ENCODE assay signal across 8 mouse cellular contexts in the genomic region with DNA sequence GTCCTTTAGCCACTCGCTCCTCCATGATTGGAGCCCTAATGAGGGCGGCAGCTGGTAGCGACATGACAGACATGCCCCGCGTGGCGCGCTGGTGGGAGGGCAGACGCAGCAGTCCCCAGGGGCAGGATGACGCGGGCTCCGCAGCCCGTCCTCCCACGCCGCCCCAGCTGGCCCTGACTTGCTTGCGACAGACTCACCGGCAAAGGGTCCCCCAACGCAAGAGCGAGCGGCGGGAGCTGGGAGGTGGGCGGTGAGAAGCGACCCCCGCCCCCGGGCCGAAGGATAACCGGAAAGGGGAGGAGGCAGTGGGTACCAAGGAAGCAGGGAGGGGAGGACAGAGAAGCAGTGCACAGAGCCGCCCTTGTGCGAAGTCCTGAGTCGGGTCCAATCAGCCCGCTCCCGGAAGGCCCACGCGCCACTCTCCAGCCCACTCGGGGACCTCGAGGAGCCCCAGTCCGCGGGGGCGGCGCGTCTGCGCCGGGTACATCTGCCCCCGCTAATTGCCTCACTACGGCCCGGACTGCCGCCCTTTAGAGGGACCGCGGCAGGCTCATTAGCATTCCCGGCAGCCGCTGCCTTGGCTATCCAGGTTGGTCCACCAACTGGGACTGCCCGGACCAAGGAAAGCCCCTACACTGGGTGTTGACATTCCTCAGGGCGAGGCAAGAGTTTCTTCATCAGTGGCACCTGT. TPM values are rescaled to one million over a fixed set of nuclear protein-coding genes. Genes with fewer than 3 reads are reported as not detected.
DNase-seq lines count a peak whose midpoint lies in the region; ATAC-seq and TF ChIP-seq lines count a peak whose summit lies in the region.

No protein-coding gene starts in this region.

- TF ChIP-seq CTCF in olfactory bulb, adult 2 months (IDR thresholded peaks at IDR 0.05; ENCODE audit: insufficient read depth, low read depth, low read length) = no peak

- H3K36me3 ChIP-seq in embryonic facial prominence, embryonic 15.5 days = no peaks in the 10 kb centered on the region
- H3K36me3 ChIP-seq in heart, embryonic 15.5 days = no peaks in the 10 kb centered on the region
- no peaks in the 10 kb centered on the region for H3K36me3 ChIP-seq in liver, embryonic 13.5 days

- under 1% methylated on average over 52 of the region's 52 CpGs for WGBS in embryonic facial prominence, embryonic 15.5 days
- under 1% methylated on average over 52 of the region's 52 CpGs for WGBS in heart, embryonic 15.5 days
- 2% methylated on average over 51 of the region's 52 CpGs for WGBS in liver, embryonic 13.5 days (ENCODE audit: insufficient replicate concordance)
- 1% methylated on average over 52 of the region's 52 CpGs for WGBS in olfactory bulb, adult 2 months

- H3K9me3 ChIP-seq in embryonic facial prominence, embryonic 15.5 days (replicated peaks) = no peaks in the 10 kb centered on the region
- no peaks in the 10 kb centered on the region for H3K9me3 ChIP-seq in heart, embryonic 15.5 days (replicated peaks)
- H3K9me3 ChIP-seq in liver, embryonic 13.5 days (replicated peaks) = 0 out of 2 replicates have a peak, but pooled peaks cover 2% of the 10 kb centered on the region

- peak; percentile 12 for DNase-seq in ES-CJ7 (ENCODE audit: low read depth, low spot score)
- peak; percentile 61 to 70 for DNase-seq in adrenal gland, postnatal 36 days
- DNase-seq in kidney, postnatal 25 days = peak; percentile 40 to 59
- no peak for DNase-seq in liver, embryonic 13.5 days
- no peak for DNase-seq in c-Kit-positive CD71-positive TER-119-positive erythroid progenitor cells, embryonic 14.5 days (ENCODE audit: low spot score)

- peaks cover 20% of the 10 kb centered on the region for H3K4me1 ChIP-seq in embryonic facial prominence, embryonic 15.5 days
- peaks cover 19% of the 10 kb centered on the region for H3K4me1 ChIP-seq in heart, embryonic 15.5 days (replicated peaks)
- H3K4me1 ChIP-seq in liver, embryonic 13.5 days (replicated peaks) = no peaks in the 10 kb centered on the region
- peaks cover 15% of the 10 kb centered on the region for H3K4me1 ChIP-seq in olfactory bulb, adult 2 months (ENCODE audit: control insufficient read depth, insufficient read depth, low read length)

- H3K9ac ChIP-seq in embryonic facial prominence, embryonic 15.5 days = no peak overlapping the region
- peak overlapping the region; percentile 50 for H3K9ac ChIP-seq in heart, embryonic 15.5 days
- H3K9ac ChIP-seq in liver, embryonic 13.5 days = no peak overlapping the region

- peak; percentile 69; the same call in 1 of the 2 replicates for ATAC-seq in embryonic facial prominence, embryonic 15.5 days (ENCODE audit: insufficient number of reproducible peaks, low FRiP score, low TSS enrichment, low read depth)
- peak; percentile 40; the same call in 1 of the 2 replicates for ATAC-seq in heart, embryonic 15.5 days (replicated peaks; ENCODE audit: insufficient number of reproducible peaks, insufficient read depth, low FRiP score, low read depth)
- ATAC-seq in liver, embryonic 13.5 days (ENCODE audit: low read depth) = no peak

- no peak overlapping the region for H3K27ac ChIP-seq in embryonic facial prominence, embryonic 15.5 days (replicated peaks)
- H3K27ac ChIP-seq in heart, embryonic 15.5 days = no peak overlapping the region
- no peak overlapping the region for H3K27ac ChIP-seq in liver, embryonic 13.5 days
- H3K27ac ChIP-seq in olfactory bulb, adult 2 months (ENCODE audit: insufficient read depth, low read depth, low read length) = peak overlapping the region; percentile 68

- H3K4me2 ChIP-seq in embryonic facial prominence, embryonic 15.5 days (replicated peaks) = peak overlapping the region; percentile 97
- H3K4me2 ChIP-seq in heart, embryonic 15.5 days = peak overlapping the region; percentile 96
- H3K4me2 ChIP-seq in liver, embryonic 13.5 days = peak overlapping the region; percentile 65

- TF ChIP-seq POLR2A in olfactory bulb, adult 2 months (IDR thresholded peaks at IDR 0.05; ENCODE audit: insufficient read depth, low read depth, low read length) = no peak

- peak overlapping the region; percentile 54 for H3K4me3 ChIP-seq in embryonic facial prominence, embryonic 15.5 days (replicated peaks)
- peak overlapping the region; percentile 56 for H3K4me3 ChIP-seq in heart, embryonic 15.5 days
- peak overlapping the region; percentile 45 for H3K4me3 ChIP-seq in liver, embryonic 13.5 days (replicated peaks)
- peak overlapping the region; percentile 60 for H3K4me3 ChIP-seq in olfactory bulb, adult 2 months (ENCODE audit: insufficient read depth, low read depth, low read length)

- H3K27me3 ChIP-seq in embryonic facial prominence, embryonic 15.5 days = peaks cover 26% of the 10 kb centered on the region
- H3K27me3 ChIP-seq in heart, embryonic 15.5 days = peaks cover 65% of the 10 kb centered on the region
- peaks cover 49% of the 10 kb centered on the region for H3K27me3 ChIP-seq in liver, embryonic 13.5 days

RNA-seq across cellular contexts. Expression of gene Grik4, which starts 46.8 kb away (rescaled TPM):
- 1 to 10 TPM; 1.2 to 1.4 TPM for total RNA-seq in adrenal gland, postnatal 36 days (2021)
- polyA plus RNA-seq in embryonic facial prominence, embryonic 15.5 days (2015; fragmentation: Nextera tagmentation; extraction: Ambion mirVana) = 1.8 and 2.0 TPM in 2 replicates
- polyA plus RNA-seq in heart, embryonic 15.5 days (2015; fragmentation: Nextera tagmentation; extraction: Ambion mirVana) = 0.21 and 0.52 TPM in 2 replicates
- 1.1 and 1.5 TPM in 2 replicates for polyA plus RNA-seq in liver, embryonic 13.5 days (2015; fragmentation: Nextera tagmentation; extraction: Ambion mirVana)
- polyA plus RNA-seq in olfactory bulb, adult 2 months (2012; ENCODE audit: insufficient read depth, insufficient read length, low replicate concordance, missing spikeins) = not detected in 2 replicates

Comparison
In these comparisons a context has a peak if more than half of its experiments do, and no peak if none do; other contexts are left out.
1. DNase-seq: peak in ES-CJ7 (single experiment), adrenal gland, postnatal 36 days (2 of 2) and kidney, postnatal 25 days (2 of 2); none in liver, embryonic 13.5 days (single experiment) and c-Kit-positive CD71-positive TER-119-positive erythroid progenitor cells, embryonic 14.5 days (single experiment).
2. Peak in every context shown above with its lines, with median percentiles within 50 percentile points of each other: H3K4me2 ChIP-seq and H3K4me3 ChIP-seq.